Mouse (Mus musculus) midbrain, embryonic 12.5 days (tissue): ENCODE data around the gene Gm14214. TPM values are rescaled to one million over a fixed set of nuclear protein-coding genes. Genes with fewer than 3 reads are reported as not detected.

Source experiments
- ATAC-seq: fragments of 200-750 bp; cut with Nextera tagmentation; 2 replicates; pipeline ENCODE4 v1.8.0; 2017; ENCODE audit warnings: low read depth, moderate TSS enrichment, moderate library complexity; ENCODE audit not compliant: low FRiP score
- H3K27ac ChIP-seq: fragments of 300-500 bp; sonication (generic); replicated peaks from 2 replicates; pipeline ENCODE4 v1.5.1; 2016; ENCODE audit warnings: mild to moderate bottlenecking
- H3K27me3 ChIP-seq: fragments of 300-500 bp; sonication (generic); 2 replicates; pipeline ENCODE4 v1.6.1; 2016; ENCODE audit warnings: mild to moderate bottlenecking
- H3K36me3 ChIP-seq: fragments of 300-500 bp; sonication (generic); 2 replicates; pipeline ENCODE4 v1.6.1; 2016
- H3K4me1 ChIP-seq: fragments of 300-500 bp; sonication (generic); 2 replicates; pipeline ENCODE4 v1.6.1; 2016
- H3K4me2 ChIP-seq: fragments of 300-500 bp; sonication (generic); replicated peaks from 2 replicates; pipeline ENCODE4 v1.6.1; 2016; ENCODE audit warnings: mild to moderate bottlenecking, moderate library complexity
- H3K4me3 ChIP-seq: fragments of 300-500 bp; sonication (generic); 2 replicates; pipeline ENCODE4 v1.5.1; 2016; ENCODE audit warnings: mild to moderate bottlenecking
- H3K9ac ChIP-seq: fragments of 300-500 bp; sonication (generic); replicated peaks from 2 replicates; pipeline ENCODE4 v1.6.1; 2016; ENCODE audit warnings: mild to moderate bottlenecking, moderate library complexity
- H3K9me3 ChIP-seq: fragments of 300-500 bp; sonication (generic); 2 replicates; pipeline ENCODE4 v1.6.1; 2016; ENCODE audit warnings: mild to moderate bottlenecking
- WGBS: fragments of 180-500 bp; shearing (Covaris S2); methylation state at CpG from one replicate; pipeline ENCODE4 v1.1.7; 2016; 5-methylcytosine and 5-hydroxymethylcytosine counted together
- polyA plus RNA-seq: library from polyadenylated mRNA; unstranded; fragments of >200 nt; fragmentation: Nextera tagmentation; extraction: Ambion mirVana; gene quantifications from 2 replicates; pipeline ENCODE4 v1.2.1, GENCODE M21; 2016

Gm14214 gene
- polyA plus RNA-seq, 1 experiment from 2014 or later: not detected

DNA sequence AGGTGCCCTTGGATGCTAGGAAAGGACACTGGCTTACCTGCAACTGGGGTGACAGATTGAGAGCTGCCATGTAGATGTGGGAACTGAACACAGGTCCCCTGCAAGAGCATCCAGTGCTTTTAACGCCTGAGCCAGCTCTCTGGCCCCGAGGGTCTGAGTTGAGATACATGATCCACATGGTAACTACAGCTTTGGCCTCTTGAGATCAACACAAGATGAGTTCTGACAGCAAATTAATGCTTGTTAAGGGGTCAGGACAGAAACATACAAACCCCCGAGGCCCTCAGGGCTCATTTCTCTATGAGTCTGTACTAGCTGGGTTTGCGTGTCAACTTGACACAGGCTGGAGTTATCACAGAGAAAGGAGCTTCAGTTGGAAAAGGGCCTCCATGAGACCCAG, 25.9 kb downstream of the Gm14214 start:
- no peak overlapping the region for H3K27ac ChIP-seq
- no peak overlapping the region for H3K4me2 ChIP-seq
- H3K9me3 ChIP-seq: no peaks in the 10 kb centered on the region
- H3K4me3 ChIP-seq: no peak overlapping the region
- H3K4me1 ChIP-seq: peaks cover 2% of the 10 kb centered on the region; the same call in 1 of the 2 replicates
- no peaks in the 10 kb centered on the region for H3K27me3 ChIP-seq
- no peak overlapping the region for H3K9ac ChIP-seq
- ATAC-seq: no peak
- no peaks in the 10 kb centered on the region for H3K36me3 ChIP-seq
- WGBS: 80% methylated on average over 4 of the region's 4 CpGs

DNA sequence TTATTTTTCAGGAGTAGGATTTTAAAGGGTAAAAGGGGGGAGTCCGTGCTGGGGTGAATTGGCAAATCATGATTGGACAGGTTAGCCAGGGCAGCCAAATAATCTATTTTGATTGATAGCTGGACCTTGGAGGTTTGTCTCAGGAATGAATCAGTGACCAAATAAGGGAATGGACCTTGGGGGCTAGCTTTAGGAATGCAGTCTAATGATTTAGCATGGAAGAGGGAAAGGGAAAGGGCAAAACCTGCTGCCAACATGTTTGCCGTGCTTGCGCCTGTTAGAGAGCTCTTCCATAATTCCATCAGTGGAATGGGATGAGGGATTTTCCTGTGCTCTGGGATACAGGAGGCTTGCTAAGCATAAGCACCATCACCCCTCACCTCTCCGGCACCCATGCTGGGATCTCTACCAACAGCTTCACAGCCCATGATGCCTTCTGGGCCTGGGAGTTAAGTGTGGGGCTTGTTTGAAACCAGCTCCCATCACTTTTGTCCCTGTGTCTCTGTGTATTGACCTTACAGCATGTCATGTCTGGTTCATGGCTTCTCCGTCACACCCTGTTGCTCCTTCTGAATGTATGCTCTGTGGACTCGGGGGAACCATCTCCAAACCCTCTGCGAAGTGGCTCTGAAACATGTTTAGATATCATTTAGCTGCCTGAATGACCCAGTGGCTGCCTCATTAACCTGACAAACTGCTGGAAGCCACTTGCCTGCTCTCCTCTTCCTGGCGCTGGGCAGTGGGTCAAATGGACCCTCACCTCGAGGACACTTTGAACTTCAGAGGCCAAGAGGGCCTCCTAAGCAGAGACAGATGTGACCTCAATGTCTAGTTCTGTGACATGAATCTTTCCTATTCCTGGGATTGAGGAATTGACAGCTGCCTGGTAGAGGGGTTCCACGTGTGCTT, 26.7 kb downstream of the Gm14214 start:
- H3K4me1 ChIP-seq: no peaks in the 10 kb centered on the region
- H3K4me2 ChIP-seq: no peak overlapping the region
- no peaks in the 10 kb centered on the region for H3K9me3 ChIP-seq
- no peak overlapping the region for H3K4me3 ChIP-seq
- H3K36me3 ChIP-seq: no peaks in the 10 kb centered on the region
- H3K27ac ChIP-seq: no peak overlapping the region
- 76% methylated on average over 10 of the region's 10 CpGs for WGBS
- no peak overlapping the region for H3K9ac ChIP-seq
- ATAC-seq: no peak
- no peaks in the 10 kb centered on the region for H3K27me3 ChIP-seq

DNA sequence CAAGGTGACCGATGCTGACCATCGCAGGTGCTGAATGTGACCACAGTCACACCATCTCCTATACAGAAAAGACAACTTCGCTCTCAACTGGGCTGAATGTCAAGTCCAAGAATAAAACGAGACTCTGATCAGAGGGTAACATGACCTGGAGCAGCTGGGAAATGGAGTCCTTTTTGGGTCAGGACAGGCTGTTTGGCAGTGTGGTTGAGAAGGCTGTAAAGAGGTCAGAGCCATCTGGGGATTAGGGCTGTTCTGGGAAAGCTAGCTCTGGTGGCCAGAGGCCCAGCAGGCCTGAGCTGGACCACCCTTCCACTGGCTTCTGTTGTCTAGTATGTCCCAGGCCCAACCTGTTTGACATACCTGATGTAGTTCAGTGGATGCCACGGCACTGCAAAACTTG, 31.2 kb downstream of the Gm14214 start:
- ATAC-seq: no peak
- Histone ChIP-seq H3K4me1 (no peaks in the 10 kb centered on the region; the same call in 1 of the 2 replicates), H3K9me3 (no peaks in the 10 kb centered on the region), H3K27ac (no peak overlapping the region), H3K27me3 (no peaks in the 10 kb centered on the region), H3K36me3 (no peaks in the 10 kb centered on the region), H3K4me2 (no peak overlapping the region), H3K4me3 (no peak overlapping the region), H3K9ac (no peak overlapping the region)
- WGBS: 91% methylated on average over 5 of the region's 5 CpGs

DNA sequence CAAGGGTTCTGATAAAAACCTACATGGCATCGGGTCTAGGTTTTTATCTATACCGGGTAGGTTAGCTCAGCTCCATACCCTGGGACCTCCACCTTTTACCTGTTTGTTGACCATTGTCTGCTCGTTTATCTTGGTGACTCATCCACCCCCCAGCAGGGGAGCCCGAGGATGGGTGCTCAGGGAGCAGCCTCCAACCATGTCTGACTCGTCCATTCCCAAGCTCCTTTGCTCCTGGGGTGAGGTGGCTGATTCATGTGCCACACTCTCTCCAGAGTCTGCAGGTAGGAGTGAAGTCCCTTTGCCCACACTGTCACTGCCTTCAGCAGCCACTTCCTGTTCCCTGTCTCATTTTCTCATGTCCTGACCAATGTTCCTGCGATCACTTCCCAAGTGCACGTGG, 33.8 kb downstream of the Gm14214 start:
- H3K27ac ChIP-seq: no peak overlapping the region
- no peak for ATAC-seq
- 86% methylated on average over 7 of the region's 7 CpGs for WGBS
- H3K4me1 ChIP-seq: no peaks in the 10 kb centered on the region; the same call in 1 of the 2 replicates
- H3K9ac ChIP-seq: no peak overlapping the region
- no peaks in the 10 kb centered on the region for H3K9me3 ChIP-seq
- no peak overlapping the region for H3K4me2 ChIP-seq
- H3K4me3 ChIP-seq: no peak overlapping the region
- no peaks in the 10 kb centered on the region for H3K27me3 ChIP-seq
- no peaks in the 10 kb centered on the region for H3K36me3 ChIP-seq

DNA sequence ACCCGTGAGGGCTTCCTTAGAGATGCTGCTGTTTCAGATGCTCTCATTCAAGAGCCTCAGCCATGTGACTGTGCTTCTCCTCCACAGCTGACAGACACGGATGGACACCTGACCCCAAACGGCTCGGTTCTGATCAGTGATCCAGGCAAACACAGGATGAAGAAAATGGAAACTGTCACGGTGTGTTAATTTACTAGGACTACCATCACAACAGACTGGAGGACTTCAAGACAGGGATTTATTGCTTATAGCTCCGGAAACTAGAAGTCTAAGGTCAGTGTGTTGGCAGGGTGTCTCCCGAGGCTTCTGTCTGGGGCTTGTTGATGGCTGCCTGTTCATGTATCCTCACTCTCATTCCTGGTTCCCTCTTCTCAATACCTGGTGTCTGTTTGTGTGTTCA, 34.4 kb downstream of the Gm14214 start:
- H3K4me3 ChIP-seq: no peak overlapping the region
- no peaks in the 10 kb centered on the region; the same call in 1 of the 2 replicates for H3K4me1 ChIP-seq
- WGBS: 75% methylated on average over 7 of the region's 7 CpGs
- H3K27me3 ChIP-seq: no peaks in the 10 kb centered on the region
- H3K9me3 ChIP-seq: no peaks in the 10 kb centered on the region
- ATAC-seq: no peak
- H3K27ac ChIP-seq: no peak overlapping the region
- no peak overlapping the region for H3K9ac ChIP-seq
- H3K4me2 ChIP-seq: no peak overlapping the region
- no peaks in the 10 kb centered on the region for H3K36me3 ChIP-seq

- Histone ChIP-seq H3K27me3 (no peaks in the 10 kb centered on the region), H3K36me3 (no peaks in the 10 kb centered on the region), H3K9ac (no peak overlapping the region), H3K27ac (no peak overlapping the region), H3K4me1 (no peaks in the 10 kb centered on the region; the same call in 1 of the 2 replicates), H3K9me3 (no peaks in the 10 kb centered on the region), H3K4me2 (no peak overlapping the region), H3K4me3 (no peak overlapping the region)
- ATAC-seq: no peak
- WGBS: 81% methylated on average over 9 of the region's 9 CpGs
Observed at GRCm38 (mm10) chr2:154734977-154735376, 34.9 kb downstream of the Gm14214 start.

GRCm38 (mm10) chr2:154732503-154733141, 37.2 kb downstream of the Gm14214 start:
- Histone ChIP-seq H3K4me1 (no peaks in the 10 kb centered on the region; the same call in 1 of the 2 replicates), H3K4me3 (no peak overlapping the region), H3K9me3 (no peaks in the 10 kb centered on the region), H3K36me3 (no peaks in the 10 kb centered on the region), H3K27me3 (no peaks in the 10 kb centered on the region), H3K4me2 (no peak overlapping the region), H3K27ac (no peak overlapping the region), H3K9ac (no peak overlapping the region)
- ATAC-seq: no peak
- WGBS: 76% methylated on average over 9 of the region's 9 CpGs

DNA sequence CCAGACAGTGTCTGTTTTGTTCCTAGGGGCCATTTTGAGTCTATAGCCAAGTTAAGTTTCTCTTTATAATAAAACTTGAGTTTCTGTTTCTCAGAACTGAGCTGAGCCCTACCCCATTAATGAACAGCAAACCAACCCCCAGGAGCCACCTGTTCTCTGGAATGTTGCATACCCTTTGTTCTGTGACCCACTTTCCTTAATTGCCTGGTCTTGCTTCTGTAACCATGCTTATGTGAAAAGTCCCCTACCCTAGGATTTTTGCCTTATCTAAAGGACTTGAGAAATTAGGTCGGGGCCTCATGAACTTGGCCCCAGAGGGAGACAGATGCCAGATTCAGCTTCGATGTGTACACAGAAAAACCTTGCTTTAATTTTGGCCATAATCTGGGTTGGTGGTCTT, 37.9 kb downstream of the Gm14214 start:
- no peaks in the 10 kb centered on the region; the same call in 1 of the 2 replicates for H3K4me1 ChIP-seq
- WGBS: 74% methylated on average over 2 of the region's 2 CpGs

GRCm38 (mm10) chr2:154730841-154731240, 39.0 kb downstream of the Gm14214 start:
- Histone ChIP-seq H3K4me3 (no peak overlapping the region), H3K27me3 (no peaks in the 10 kb centered on the region), H3K4me2 (no peak overlapping the region), H3K9me3 (no peaks in the 10 kb centered on the region), H3K4me1 (no peaks in the 10 kb centered on the region; the same call in 1 of the 2 replicates), H3K36me3 (no peaks in the 10 kb centered on the region), H3K27ac (no peak overlapping the region), H3K9ac (no peak overlapping the region)
- no peak for ATAC-seq
- 85% methylated on average over 3 of the region's 3 CpGs for WGBS

More for the DNA sequence above, 37.9 kb downstream of the Gm14214 start:
- Histone ChIP-seq H3K27ac (no peak overlapping the region), H3K4me3 (no peak overlapping the region), H3K4me2 (no peak overlapping the region), H3K36me3 (no peaks in the 10 kb centered on the region), H3K27me3 (no peaks in the 10 kb centered on the region), H3K9me3 (no peaks in the 10 kb centered on the region), H3K9ac (no peak overlapping the region)
- no peak for ATAC-seq

DNA sequence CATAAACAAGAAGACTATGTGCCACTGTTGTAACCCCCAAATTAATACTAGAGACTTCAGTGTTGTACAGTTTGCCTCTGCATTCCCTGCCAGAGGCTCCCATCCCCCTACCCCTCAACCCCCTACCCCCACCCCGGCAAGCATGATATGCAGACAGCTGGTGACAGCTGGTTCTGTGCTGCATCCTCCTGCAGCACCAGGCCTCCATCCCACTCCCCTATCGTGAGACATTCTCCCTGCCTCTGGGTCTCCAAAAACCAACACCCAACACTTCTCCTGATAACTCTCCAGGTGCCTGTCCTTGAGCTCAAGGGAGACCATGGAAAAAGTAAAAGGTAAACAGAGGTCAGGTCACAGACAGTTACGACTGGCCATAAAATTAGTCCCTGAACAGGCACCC, 40.1 kb downstream of the Gm14214 start:
- H3K27me3 ChIP-seq: no peaks in the 10 kb centered on the region
- H3K4me2 ChIP-seq: no peak overlapping the region
- no peak overlapping the region for H3K9ac ChIP-seq
- H3K9me3 ChIP-seq: no peaks in the 10 kb centered on the region
- no peaks in the 10 kb centered on the region for H3K36me3 ChIP-seq
- ATAC-seq: no peak
- peaks cover 4% of the 10 kb centered on the region for H3K4me1 ChIP-seq
- no peak overlapping the region for H3K4me3 ChIP-seq
- WGBS: 70% methylated on average over 3 of the region's 3 CpGs
- H3K27ac ChIP-seq: no peak overlapping the region

GRCm38 (mm10) chr2:154723473-154723872, 46.4 kb downstream of the Gm14214 start:
- no peaks in the 10 kb centered on the region for H3K9me3 ChIP-seq
- WGBS: 89% methylated on average over 4 of the region's 4 CpGs
- H3K9ac ChIP-seq: no peak overlapping the region
- H3K27me3 ChIP-seq: no peaks in the 10 kb centered on the region
- H3K4me1 ChIP-seq: peaks cover 4% of the 10 kb centered on the region; the same call in 1 of the 2 replicates
- no peaks in the 10 kb centered on the region for H3K36me3 ChIP-seq
- no peak overlapping the region for H3K4me3 ChIP-seq
- no peak for ATAC-seq
- no peak overlapping the region for H3K27ac ChIP-seq
- no peak overlapping the region for H3K4me2 ChIP-seq

GRCm38 (mm10) chr2:154720315-154720714, 49.5 kb downstream of the Gm14214 start:
- no peak overlapping the region for H3K9ac ChIP-seq
- H3K4me1 ChIP-seq: peaks cover under 1% of the 10 kb centered on the region; the same call in 1 of the 2 replicates
- no peak overlapping the region for H3K27ac ChIP-seq
- H3K27me3 ChIP-seq: no peaks in the 10 kb centered on the region
- ATAC-seq: no peak
- no peak overlapping the region for H3K4me2 ChIP-seq
- H3K36me3 ChIP-seq: no peaks in the 10 kb centered on the region
- WGBS: 78% methylated on average over 2 of the region's 2 CpGs
- H3K4me3 ChIP-seq: no peak overlapping the region
- no peaks in the 10 kb centered on the region for H3K9me3 ChIP-seq
